Mouse (Mus musculus): ENCODE measurements around the gene Evc2.

Evc2 gene

DNA sequence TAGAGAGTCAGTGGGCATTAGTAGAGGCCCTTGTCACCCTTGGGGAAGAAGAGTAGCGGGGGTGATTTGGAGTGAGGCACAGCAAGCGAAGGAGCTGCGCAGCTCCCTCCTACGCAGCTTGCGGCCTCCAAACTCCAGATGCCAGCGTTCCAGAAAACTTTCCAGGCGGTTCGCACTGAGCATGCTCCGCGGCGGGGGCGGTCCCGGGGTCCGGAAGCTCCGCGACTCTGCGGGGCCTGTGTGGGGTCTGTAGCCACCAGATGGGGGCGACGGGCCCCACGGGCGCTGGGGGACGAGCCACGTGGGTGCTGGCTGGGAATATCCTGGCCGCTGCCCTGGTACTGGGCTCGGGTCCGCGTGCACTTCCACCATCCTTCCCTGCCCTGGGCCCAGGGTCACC, at the start of gene Evc2:
Evc2 (plus strand) TSS at position 212 of the 400 bp plus-strand sequence.
- no peak for DNase-seq

DNA sequence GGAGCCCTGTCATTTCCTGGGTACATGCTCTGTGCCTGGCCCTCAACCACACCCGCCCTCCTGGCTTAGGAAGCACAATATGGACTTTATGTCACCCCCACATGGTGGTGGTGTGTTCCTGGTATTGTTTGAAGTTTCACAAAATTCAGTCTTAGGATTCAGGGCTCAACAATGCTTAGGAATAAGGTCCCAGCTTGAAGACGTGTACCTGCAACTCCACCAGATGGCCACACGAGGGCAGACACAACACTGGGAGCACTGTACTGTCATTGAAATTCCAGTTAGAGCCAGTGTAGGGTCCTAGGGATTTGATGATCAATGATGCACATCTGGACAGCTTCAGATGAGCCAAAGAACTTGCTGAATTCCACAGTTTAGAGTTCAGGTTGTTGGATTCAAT, 49.1 kb upstream of the Evc2 start:
- no peak for DNase-seq

DNA sequence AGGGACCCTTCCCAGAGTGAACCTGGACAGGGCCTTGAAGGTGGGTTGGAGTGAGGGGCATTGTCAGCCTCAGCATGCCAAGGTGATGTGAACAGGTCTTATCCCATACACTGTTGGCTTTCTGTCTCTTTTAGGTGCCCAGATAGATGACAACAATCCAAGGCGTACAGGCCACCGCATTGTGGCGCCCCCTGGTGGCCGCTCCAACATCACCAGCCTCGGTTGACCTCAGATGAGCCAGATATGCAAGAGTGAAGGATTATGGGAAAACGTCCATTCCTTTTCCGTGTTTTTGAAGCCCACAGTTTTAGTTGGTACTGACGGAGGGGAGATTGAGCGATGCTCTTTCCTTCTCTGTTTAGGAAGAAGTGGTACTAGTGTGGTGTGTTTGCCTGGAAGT, 47.3 kb upstream of the Evc2 start:
- no peak for DNase-seq

DNA sequence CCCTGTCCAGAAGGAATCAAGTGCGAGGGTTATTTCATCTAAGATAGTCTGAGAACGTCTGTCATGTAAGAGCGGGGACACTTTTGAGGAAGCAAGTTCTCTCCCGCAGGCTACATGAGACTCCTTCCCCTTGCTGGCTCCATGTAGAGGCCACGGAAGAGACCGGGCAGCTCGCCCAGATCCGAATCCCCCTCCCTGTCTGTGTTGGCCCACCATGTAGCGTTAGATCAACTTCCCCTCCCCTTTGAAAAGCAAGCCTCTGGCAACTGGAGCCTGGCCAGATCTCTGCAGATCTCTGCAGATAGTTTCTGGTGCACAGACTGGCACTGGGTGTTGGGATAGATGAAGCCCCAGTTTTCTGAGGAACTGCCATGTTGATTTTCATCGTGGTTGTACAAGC, 41.6 kb upstream of the Evc2 start:
- no peak for DNase-seq

DNA sequence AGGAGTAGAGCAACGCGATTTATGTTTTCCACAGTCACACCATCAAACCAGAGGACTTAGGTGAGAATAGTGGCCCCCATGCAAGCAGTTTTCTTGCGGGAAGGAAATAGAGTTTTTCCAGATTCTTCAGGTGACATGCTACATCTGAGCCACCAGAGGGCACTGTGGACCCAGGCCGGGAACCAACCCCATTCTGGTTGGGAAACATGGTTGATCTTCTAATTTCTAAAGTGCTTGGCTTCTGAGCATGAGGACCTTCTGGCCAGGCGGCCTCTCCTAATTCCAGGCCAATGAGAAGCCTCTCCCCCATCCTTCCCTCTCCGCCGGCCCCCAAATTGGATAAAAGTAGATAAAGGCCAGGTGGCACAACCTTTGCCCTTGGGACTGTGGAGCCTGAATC, 39.9 kb upstream of the Evc2 start:
- DNase-seq: no peak

DNA sequence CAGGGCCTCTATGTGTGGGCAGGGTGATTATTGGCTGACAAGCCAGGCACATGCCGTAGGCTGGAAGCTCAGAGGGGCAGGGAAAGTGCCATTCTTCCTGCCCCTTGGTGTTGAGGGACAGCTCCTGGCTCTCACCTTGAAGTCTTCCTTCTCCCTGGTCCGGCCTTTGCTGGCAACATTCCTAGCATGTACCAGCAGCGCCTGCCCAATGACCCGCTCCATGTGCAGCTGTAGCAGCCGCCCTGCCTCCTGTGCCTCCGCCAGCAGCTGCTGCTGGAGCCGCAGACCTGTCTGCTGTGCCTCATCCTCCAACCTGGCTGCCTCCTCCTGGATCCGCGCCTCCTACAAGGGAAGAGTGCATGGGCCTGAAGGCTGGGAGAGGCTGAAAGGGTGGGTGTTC, 28.3 kb upstream of the Evc2 start:
- DNase-seq: no peak

DNA sequence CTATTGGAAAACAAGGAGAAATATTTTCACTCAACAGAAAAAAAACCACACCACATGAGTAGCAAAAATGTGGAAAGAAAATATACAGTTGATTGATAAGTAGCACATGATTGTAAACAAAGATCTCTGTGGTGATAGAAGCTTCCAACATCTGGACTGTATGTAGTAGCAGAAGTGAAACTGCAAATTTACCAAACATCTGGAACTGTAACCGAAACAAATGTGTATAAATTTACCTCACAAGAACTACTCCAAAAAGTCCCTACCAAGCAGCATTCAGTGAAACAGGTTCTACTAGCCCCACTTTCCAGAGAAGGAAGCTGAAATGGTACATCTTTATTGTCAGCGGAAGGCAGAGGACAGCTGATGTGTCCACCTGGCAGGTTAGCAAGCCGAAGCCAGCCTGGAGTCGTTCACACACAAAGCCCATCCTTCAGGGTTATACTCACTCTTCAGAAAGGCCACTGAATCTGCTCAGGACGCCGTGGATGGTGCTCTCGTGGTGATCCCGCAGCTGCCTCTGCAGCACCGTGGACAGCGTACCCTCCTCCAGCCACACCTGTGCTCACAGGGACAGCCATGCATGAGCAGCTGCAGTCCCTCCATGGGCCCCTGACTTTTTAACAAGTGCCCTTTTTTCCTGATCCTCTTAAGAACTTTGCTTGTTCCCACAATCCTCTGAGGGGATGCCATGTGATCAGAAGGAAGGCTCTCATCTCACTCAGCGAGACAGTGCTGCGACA, 25.1 kb upstream of the Evc2 start:
- DNase-seq: no peak

DNA sequence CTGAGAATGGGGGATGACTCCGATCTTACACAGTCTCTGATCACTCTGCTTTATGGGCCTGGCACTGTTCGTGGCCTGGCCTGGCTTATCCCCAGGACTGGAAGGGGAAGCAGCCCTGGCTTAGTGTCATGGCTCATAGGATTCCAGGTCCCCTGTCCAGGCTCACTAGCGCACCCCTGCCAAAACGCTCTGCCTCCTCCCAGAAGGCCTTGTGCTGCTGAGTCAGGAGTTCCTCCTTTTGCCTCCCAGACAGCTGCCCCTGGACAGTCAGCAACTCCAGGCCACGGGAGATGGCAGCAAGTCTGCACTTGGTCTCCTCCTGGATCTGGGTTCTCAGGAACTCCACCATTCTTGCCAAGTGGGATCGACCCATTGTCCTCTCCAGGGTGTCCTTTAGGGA, 19.6 kb upstream of the Evc2 start:
- DNase-seq: no peak

DNA sequence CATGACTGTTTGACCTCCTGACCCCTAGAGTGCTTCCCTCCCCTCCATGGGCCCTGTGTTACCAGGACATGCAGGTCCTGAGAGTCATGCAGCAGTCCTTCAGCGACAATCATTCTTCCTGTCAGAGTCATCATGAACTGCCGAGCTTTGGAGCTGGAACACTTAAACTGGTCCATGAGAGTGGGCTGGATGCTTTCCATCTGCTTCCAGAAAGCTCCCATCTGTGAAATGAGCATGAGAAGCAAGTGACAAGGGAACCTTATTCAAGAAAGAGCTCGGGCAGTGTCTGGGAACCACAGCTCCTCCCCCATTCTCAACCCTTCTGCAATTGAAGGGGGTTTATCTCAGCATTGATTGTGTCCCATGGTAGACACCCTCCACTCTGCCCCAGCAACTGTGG, 18.1 kb upstream of the Evc2 start:
- DNase-seq: no peak

DNA sequence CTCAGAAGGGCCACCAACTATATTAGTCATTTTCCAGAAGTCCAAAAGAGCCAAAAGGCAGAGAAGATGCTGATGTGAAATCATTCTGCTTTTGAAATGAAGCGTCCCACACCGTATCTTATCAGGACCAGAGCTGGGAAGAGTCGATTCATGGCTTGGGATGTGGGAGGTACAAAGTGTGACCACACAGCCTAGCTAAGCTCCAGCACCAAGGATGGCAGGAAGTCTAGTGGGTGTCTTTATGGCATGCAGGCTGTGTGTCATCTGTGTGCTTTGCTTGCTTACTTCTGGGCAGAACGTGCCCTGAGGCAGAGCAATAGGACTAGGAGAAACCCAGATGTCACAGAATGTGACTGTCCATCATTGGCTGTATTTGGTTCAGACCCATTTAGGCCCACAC, 17.5 kb upstream of the Evc2 start:
- no peak for DNase-seq

DNA sequence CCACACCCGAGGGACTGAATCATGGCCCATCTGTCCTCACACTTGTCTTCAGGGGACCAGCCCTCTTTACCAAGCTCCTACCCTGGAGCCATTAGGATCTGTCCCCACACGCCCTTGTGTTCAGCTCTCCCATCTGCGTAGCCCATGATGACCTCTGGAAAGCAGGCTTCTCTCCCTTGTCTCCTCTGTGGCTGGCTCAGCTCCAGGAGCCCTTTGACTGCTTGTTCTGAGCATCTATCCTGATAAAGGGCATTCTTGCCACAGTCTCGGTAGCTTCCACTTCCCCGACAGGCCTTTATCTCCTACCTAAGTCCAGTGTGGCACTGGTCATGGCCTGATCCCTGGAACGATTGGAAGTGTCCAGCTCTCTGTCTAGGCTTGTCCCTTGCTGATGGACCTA, 11.6 kb upstream of the Evc2 start:
- no peak for DNase-seq

DNA sequence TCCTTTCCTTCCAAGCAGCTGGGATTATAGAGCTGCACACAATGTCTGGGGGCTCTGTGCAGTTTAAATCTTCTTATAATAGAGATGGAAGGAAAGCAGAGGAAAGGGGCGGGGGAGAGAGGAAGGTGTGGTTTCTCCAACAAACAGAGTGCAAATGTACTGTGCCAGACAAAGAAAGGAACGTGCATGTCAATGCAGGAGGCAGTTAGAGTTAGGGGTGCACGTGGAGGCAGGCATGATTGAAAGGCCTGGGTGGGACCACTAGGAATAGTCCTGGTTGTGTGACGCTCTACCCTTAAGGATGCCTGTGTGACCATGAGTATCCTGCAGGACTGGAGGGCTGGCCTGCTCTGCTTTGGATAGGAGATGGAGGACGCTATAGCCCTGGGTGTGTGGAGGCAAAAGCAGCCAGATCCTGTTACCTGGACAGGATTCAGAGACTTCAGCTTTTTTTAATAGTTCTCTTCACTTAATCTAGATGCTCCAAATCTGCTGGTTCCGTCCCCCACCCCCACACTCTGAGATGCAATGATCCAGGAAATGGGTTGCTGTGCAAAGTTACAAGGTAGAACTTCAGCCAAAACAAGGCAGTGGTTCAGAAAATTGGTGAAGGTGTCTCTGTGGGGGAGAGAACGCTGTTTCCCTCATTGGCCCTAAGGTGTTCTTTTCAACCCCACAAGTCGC, 7.7 kb upstream of the Evc2 start:
- DNase-seq: no peak

DNA sequence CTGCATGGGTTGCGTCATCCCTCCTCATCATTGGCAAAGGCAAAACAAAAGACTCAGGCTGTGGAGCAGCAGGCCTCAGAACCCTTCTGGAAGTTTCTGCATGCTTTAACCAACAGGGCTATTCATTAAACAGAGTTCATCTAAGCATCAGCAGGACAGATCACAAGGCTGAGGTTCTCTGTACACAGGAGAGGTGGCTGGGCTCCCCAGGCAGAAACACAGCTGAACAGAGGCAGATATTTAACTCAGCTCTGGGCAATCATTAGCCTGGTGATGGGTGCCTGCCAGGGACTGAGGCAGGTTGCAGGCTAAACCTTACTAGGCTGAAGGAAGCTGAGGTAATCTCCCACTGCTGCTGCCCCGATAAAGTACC, 7.2 kb upstream of the Evc2 start:
- no peak for DNase-seq

DNA sequence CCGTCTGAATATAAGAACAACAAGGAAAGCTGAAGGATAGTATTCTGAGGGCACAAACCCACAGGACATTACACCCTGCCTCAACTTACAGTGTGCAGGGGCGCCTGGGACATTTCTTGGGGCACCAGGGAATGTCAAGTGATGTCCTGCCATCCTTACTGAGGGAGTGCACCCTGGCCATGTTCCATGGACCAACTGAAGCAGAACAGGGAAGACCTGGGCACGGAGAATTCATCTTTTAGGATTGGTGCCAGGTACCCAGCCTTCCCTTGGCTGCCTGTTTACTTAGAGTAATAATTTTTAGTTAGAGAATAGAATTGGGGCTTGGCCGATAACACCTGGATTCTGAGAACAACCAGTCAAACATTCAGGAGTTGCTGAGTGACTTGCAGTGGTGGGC, 6.2 kb upstream of the Evc2 start:
- DNase-seq: no peak

DNA sequence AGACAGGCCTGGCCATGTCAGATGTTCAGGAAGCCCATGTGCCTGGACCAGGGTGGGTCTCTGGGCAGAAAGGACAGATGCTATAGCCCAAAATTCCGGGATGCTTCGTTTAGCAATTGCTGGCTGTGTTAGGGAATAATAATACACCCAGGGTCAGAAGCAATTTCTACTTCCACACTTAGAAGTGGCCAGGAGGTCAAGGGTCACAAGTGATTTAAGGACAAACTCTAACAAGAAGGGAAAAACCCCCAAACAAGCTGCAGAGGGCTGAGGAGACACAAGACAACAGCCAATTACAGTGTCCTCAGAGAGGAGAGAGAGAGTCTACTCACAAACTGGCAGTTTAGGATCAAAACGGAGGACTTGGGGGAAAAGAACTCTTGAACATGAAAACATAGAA, 3.2 kb upstream of the Evc2 start:
- no peak for DNase-seq

DNA sequence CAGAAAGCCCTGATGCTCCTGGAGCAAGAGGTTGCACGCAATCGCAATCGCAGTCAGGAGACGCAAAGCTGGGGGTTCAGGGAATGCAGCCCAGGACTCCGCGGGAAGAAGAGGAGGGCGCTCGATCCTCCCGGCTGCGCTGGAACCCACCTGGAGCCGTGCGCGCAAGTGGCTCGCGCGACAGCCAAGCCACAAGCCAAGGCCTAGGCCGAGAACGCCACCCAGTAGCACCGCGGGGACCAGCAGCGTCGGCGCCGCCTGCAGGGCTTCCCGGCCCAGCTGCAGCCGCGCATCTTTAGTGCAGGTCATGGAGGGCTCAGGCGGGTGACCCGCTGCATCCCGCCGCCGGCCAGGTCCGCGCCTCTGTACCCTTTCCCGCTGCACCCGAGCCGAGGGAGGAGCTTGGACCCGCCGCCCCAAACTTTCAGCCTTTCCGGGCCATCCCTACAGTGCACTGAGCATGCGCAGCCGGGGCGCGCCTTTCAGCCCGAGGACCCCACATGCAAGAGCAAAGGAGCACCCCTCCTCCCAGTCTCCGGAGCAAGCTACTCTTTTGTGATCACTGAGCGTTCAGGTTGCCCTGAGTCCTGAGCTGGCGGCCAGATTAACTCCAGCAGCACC, 1.7 kb upstream of the Evc2 start, which contains the start of gene Evc:
Evc (minus strand) TSS at position 410 of the 621 bp plus-strand sequence.
- no peak for DNase-seq

DNA sequence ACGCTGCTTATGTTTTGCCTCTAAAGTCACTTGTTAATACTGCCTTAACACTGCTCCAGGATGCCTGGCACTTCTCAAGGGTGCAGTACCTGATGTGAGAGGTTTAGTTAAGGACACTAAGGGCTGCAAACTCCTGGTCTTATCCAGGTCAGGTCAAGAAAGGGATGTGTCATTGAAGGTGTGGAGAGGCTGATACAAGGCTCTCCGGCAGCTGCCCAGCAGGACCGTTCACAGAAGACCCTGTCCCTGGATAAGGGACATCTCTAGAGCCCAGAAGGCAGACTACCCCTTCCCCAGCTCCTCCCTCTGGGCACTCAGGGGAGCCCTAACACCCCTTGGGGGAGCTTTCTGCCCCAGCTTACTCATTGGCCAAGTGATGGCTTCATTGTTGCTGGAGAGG, 603 bp upstream of the Evc2 start:
- no peak for DNase-seq

DNA sequence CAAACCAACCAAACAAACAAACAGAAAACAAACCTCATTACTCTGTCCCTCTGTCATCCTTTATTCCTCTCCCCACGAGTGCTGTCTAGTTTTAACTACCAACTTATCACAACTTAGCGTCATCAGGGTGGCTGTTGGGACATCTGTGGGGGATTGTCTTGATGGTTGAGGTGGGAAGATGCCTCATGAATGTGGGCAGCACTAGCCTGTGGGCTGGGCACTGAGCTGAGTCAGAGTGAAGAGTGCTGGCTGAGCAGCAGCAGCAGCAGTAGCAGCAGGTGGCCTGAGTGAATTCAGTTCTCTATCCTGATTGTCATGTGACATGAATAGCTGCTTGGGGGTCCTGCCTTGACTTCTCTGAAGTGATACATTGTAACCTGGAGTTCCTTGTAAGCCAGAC, 5.7 kb downstream of the Evc2 start:
- no peak for DNase-seq

DNA sequence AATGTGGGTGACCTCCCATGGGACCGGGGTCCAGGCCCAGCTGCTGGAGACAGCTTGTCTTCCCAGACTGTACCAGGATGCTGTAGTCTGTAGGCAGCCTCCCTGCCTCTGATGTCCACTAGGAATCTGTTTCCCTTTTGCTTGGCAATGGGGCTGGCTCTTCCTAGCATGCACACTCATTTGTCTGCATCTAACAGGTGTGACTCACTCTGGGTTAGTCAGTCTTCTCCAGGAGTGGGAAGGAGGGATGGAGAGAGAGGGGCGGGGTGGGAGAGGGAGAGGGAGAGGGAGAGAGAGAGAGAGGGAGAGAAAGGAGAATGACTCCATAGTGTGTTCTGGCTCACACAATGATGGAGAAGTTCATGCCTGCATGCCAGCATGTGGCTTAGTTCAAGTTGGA, 13.5 kb downstream of the Evc2 start:
- no peak for DNase-seq

DNA sequence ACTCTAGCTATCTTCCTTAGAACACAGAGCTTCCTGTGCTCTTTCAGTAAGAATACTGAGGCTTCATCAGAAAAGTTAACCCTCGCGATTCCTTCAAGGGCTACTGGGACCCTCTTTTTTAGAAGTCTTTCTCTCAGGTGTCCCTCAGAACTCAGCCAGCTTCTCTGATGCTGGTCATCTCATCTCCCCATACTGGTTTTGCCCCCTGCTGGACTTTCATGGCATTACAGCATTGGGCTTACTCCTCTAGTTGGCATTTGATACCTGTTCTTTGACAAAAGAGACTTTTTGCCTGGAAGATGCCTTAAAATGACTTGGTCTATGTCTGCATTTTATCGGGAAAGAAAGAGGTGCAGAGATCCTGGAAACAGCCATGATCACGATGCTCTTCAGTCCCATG, 16.1 kb downstream of the Evc2 start:
- DNase-seq: no peak

DNA sequence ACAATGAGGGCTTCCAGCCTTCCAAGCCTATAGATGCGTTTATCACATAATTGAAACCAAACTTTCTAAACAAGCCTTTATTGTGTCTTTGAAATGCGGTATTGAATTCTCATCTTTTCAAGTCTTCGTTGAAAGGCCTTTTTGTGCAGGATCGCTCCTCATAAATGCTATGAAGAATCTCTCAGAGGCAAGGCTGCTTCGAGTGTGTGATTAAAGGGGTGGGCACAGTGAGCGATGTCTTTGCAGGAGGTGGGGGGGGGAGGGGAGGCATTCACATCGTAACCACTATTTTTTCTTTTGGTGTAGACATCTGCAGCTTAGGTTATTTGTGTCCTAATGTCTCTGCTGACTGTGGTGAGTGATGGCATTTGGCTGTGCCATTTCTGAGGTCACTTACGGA, 17.7 kb downstream of the Evc2 start:
- no peak for DNase-seq

DNA sequence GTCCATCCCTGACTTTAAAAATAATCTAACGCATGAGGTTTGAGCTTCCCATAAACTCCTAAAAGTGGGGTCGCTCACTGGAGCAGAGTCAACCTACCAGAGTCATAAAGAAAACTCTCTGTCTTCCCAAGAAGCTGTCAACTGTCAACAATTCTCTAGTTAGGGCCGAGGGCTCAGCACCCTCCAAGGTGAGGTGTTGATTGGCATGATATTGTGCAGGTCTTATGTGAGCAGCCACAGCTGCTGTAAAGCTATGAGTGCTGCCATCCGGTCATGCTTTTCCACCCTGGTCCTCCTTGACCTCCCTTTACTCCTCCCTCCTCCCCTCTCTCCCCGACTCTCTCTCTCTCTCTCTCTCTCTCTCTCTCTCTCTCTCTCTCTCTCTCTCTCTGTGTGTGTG, 24.3 kb downstream of the Evc2 start:
- DNase-seq: no peak

DNA sequence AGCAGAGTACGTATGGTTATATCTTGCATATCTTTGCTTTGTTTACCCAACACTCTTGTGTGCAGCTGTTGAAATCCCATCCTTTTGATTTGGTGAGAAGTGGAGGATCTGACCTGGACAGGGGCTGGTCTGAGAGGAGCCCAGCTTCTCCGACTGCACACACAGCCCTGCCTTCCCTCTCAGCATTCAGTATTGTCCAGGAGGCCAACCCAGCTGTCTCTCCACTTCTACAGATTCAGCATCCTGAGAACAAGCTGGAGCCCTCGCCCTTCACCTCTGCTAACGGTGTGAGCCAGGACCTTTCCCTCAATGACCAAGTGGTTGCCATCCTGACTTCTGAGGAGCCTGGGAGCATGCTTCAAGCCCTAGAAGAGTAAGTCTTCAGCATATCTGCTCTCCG, 25.0 kb downstream of the Evc2 start:
- DNase-seq: no peak

DNA sequence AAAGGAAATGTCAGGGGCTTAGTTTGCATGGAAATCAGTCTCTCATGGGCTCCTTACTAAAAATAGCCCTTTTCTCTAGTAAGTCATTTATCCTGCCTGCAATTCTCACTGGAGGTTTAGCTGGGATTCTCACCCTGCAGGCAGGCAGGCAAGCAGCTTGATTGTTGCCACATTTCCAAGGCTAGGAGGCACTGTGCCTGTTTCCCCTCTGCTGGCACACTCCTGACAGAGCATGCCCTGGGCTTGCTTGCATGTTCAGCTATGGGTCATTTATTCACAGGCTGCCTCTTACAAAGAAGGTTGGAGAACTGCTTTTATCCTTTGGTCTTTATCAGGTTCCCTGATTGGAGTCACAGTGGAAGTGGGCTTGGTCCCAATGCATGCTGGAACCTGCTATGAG, 27.5 kb downstream of the Evc2 start:
- DNase-seq: no peak

DNA sequence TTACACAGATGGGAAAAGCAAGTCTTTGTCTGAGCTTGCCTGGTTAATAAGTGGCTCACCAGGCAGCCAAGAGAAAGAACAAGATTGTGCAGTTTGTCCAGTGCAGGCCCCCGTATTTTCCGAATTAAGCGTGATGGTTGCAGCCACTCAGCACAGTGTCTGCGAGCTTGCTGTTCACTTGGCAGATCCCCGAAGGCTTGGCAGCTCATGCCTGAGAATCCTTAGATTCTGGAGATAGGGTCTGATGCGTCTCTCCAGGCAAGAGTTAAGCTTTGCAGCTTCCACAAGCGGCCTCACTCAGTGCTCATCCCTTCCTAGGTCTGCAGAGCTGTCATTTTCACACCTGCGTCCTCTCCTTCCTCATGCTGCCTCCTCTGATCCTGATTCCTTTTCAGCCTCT, 30.5 kb downstream of the Evc2 start:
- DNase-seq: no peak
